Mouse (Mus musculus) MEL (cell line): ENCODE results near the gene Igsf9b. TPM values are rescaled to one million over a fixed set of nuclear protein-coding genes. Genes with fewer than 3 reads are reported as not detected.

Source experiments
- DNase-seq: peaks from one replicate; pipeline ENCODE4 v3.0.0; 2011; ENCODE audit warnings: low read depth, low spot score
- H3K27ac ChIP-seq: 2 replicates; pipeline ENCODE4 v1.5.1; 2012; ENCODE audit warnings: low read depth, mild to moderate bottlenecking, control low read depth, low read length, moderate library complexity; ENCODE audit not compliant: control insufficient read depth
- H3K27me3 ChIP-seq, 2 experiments: fragments of 150-350 bp in 1 of 2; sonication (generic) in 1 of 2; 2 replicates each; pipeline ENCODE4 v1.6.1; 2012; ENCODE audit warnings: low read length in 2 of 2, mild to moderate bottlenecking in 2 of 2, improper control_type of control experiment in 1 of 2, moderate library complexity in 1 of 2; ENCODE audit not compliant: insufficient read depth in 2 of 2, control insufficient read depth in 1 of 2
- H3K36me3 ChIP-seq, 2 experiments: 2 replicates each; pipeline ENCODE4 v1.6.1; 2012 to 2014; ENCODE audit warnings: low read length in 2 of 2, improper control_type of control experiment in 1 of 2, inconsistent platforms in 1 of 2, mild to moderate bottlenecking in 1 of 2; ENCODE audit not compliant: insufficient read depth in 2 of 2, control insufficient read depth in 1 of 2
- H3K4me1 ChIP-seq, 2 experiments: fragments of 150-350 bp in 1 of 2; sonication (generic) in 1 of 2; 2 replicates each; pipeline ENCODE4 v1.6.1; 2012; ENCODE audit warnings: low read length in 2 of 2, improper control_type of control experiment in 1 of 2, mild to moderate bottlenecking in 1 of 2; ENCODE audit not compliant: insufficient read depth in 2 of 2, control insufficient read depth in 1 of 2
- H3K4me3 ChIP-seq, 2 experiments: fragments of 150-350 bp in 1 of 2; sonication (generic) in 1 of 2; 2 replicates each; pipeline ENCODE4 v1.5.1; 2012; ENCODE audit warnings: low read depth in 2 of 2, low read length in 2 of 2, mild to moderate bottlenecking in 2 of 2, moderate library complexity in 2 of 2, control low read depth in 1 of 2, improper control_type of control experiment in 1 of 2; ENCODE audit not compliant: control insufficient read depth in 1 of 2, insufficient read depth in 1 of 2
- H3K79me2 ChIP-seq: 2 replicates; pipeline ENCODE4 v1.6.1; 2012; ENCODE audit warnings: mild to moderate bottlenecking, low read length, moderate library complexity; ENCODE audit not compliant: control insufficient read depth, poor library complexity, insufficient read depth
- H3K9ac ChIP-seq: 2 replicates; pipeline ENCODE4 v1.6.1; 2012; ENCODE audit warnings: low read depth, mild to moderate bottlenecking, control low read depth, low read length, moderate library complexity; ENCODE audit not compliant: control insufficient read depth, poor library complexity, severe bottlenecking
- H3K9me3 ChIP-seq: fragments of 150-350 bp; sonication (generic); replicated peaks from 2 replicates; pipeline ENCODE4 v1.6.1; 2012; ENCODE audit warnings: mild to moderate bottlenecking, low read length, improper control_type of control experiment, moderate library complexity; ENCODE audit not compliant: insufficient read depth
- BHLHE40 ChIP-seq: IDR thresholded peaks from 2 replicates; pipeline ENCODE4 v1.6.1; 2012; ENCODE audit warnings: low read depth, mild to moderate bottlenecking, inconsistent platforms, low read length, improper control_type of control experiment, borderline replicate concordance
- CHD1 ChIP-seq: IDR thresholded peaks from 2 replicates; pipeline ENCODE4 v1.6.1; 2012; ENCODE audit warnings: low read depth, mild to moderate bottlenecking, inconsistent platforms, low read length, improper control_type of control experiment
- CHD2 ChIP-seq: IDR thresholded peaks from 2 replicates; pipeline ENCODE4 v1.6.1; 2011; ENCODE audit warnings: low read length, improper control_type of control experiment
- E2F4 ChIP-seq: IDR thresholded peaks from 2 replicates; pipeline ENCODE4 v1.6.1; 2011; ENCODE audit warnings: low read depth, low read length, improper control_type of control experiment, borderline replicate concordance
- ELF1 ChIP-seq: IDR thresholded peaks from 2 replicates; pipeline ENCODE4 v1.6.1; 2014; ENCODE audit warnings: low read depth, mild to moderate bottlenecking, inconsistent platforms, low read length, improper control_type of control experiment, moderate library complexity
- ETS1 ChIP-seq: IDR thresholded peaks from 2 replicates; pipeline ENCODE4 v1.6.1; 2012; ENCODE audit warnings: low read depth, mild to moderate bottlenecking, inconsistent platforms, low read length, improper control_type of control experiment, moderate library complexity
- HCFC1 ChIP-seq: IDR thresholded peaks from 2 replicates; pipeline ENCODE4 v1.6.1; 2012; ENCODE audit warnings: low read depth, mild to moderate bottlenecking, inconsistent platforms, low read length, improper control_type of control experiment, moderate library complexity
- JUND ChIP-seq: IDR thresholded peaks from 2 replicates; pipeline ENCODE4 v1.6.1; 2011; ENCODE audit warnings: low read depth, mild to moderate bottlenecking, improper control_type of control experiment, low read length
- MAFK ChIP-seq: IDR thresholded peaks from 2 replicates; pipeline ENCODE4 v1.6.1; 2011; ENCODE audit warnings: low read depth, mild to moderate bottlenecking, low read length, improper control_type of control experiment, borderline replicate concordance
- MAX ChIP-seq: IDR thresholded peaks from 2 replicates; pipeline ENCODE4 v1.6.1; 2011; ENCODE audit warnings: low read length, improper control_type of control experiment
- MAZ ChIP-seq: IDR thresholded peaks from 2 replicates; pipeline ENCODE4 v1.6.1; 2012; ENCODE audit warnings: low read depth, mild to moderate bottlenecking, inconsistent platforms, low read length, improper control_type of control experiment
- MEF2A ChIP-seq: IDR thresholded peaks from 2 replicates; pipeline ENCODE4 v1.6.1; 2014; ENCODE audit warnings: low read depth, mild to moderate bottlenecking, inconsistent platforms, low read length, improper control_type of control experiment; ENCODE audit not compliant: poor library complexity, insufficient replicate concordance, severe bottlenecking; ENCODE audit errors: extremely low read depth
- MXI1 ChIP-seq: IDR thresholded peaks from 2 replicates; pipeline ENCODE4 v1.6.1; 2011; ENCODE audit warnings: mild to moderate bottlenecking, low read depth, low read length, improper control_type of control experiment
- MYB ChIP-seq: IDR thresholded peaks from 2 replicates; pipeline ENCODE4 v1.6.1; 2011; ENCODE audit warnings: mild to moderate bottlenecking, low read depth, low read length, improper control_type of control experiment
- MYC ChIP-seq: IDR thresholded peaks from 2 replicates; pipeline ENCODE4 v1.6.1; 2011; ENCODE audit warnings: low read depth, mild to moderate bottlenecking, low read length, improper control_type of control experiment, moderate library complexity
- NELFE ChIP-seq: IDR thresholded peaks from 2 replicates; pipeline ENCODE4 v1.6.1; 2011; ENCODE audit warnings: low read depth, low read length, improper control_type of control experiment
- NRF1 ChIP-seq: IDR thresholded peaks from 2 replicates; pipeline ENCODE4 v1.6.1; 2014; ENCODE audit warnings: low read depth, mild to moderate bottlenecking, inconsistent platforms, low read length, improper control_type of control experiment, moderate library complexity; ENCODE audit not compliant: poor library complexity, insufficient read depth, severe bottlenecking
- POLR2A ChIP-seq, 2 experiments: IDR thresholded peaks; 2 replicates each; pipeline ENCODE4 v1.6.1; 2011 to 2012; ENCODE audit warnings: low read length in 2 of 2, mild to moderate bottlenecking in 2 of 2, control low read depth in 1 of 2, improper control_type of control experiment in 1 of 2, low read depth in 1 of 2, moderate library complexity in 1 of 2; ENCODE audit not compliant: control insufficient read depth in 1 of 2, insufficient read depth in 1 of 2, poor library complexity in 1 of 2
- POLR2AphosphoS2 ChIP-seq: IDR thresholded peaks from 2 replicates; pipeline ENCODE4 v1.6.1; 2011; ENCODE audit warnings: low read length, improper control_type of control experiment
- POLR2AphosphoS5 ChIP-seq: IDR thresholded peaks from 2 replicates; pipeline ENCODE4 v1.6.1; 2012; ENCODE audit warnings: low read depth, borderline replicate concordance, mild to moderate bottlenecking, inconsistent platforms, low read length, moderate library complexity, mixed read lengths
- RCOR1 ChIP-seq: IDR thresholded peaks from 2 replicates; pipeline ENCODE4 v1.6.1; 2012; ENCODE audit warnings: low read depth, mild to moderate bottlenecking, inconsistent platforms, low read length, improper control_type of control experiment
- SMC3 ChIP-seq: IDR thresholded peaks from 2 replicates; pipeline ENCODE4 v1.6.1; 2011; ENCODE audit warnings: low read depth, low read length, improper control_type of control experiment
- TAL1 ChIP-seq: IDR thresholded peaks from 2 replicates; pipeline ENCODE4 v1.6.1; 2012; ENCODE audit warnings: mild to moderate bottlenecking, inconsistent platforms, low read length, moderate library complexity, mixed read lengths
- TCF12 ChIP-seq: IDR thresholded peaks from 2 replicates; pipeline ENCODE4 v1.6.1; 2014; ENCODE audit warnings: low read depth, mild to moderate bottlenecking, inconsistent platforms, low read length, improper control_type of control experiment, moderate library complexity
- UBTF ChIP-seq: IDR thresholded peaks from 2 replicates; pipeline ENCODE4 v1.6.1; 2012; ENCODE audit warnings: low read depth, mild to moderate bottlenecking, inconsistent platforms, low read length, improper control_type of control experiment, moderate library complexity, borderline replicate concordance; ENCODE audit not compliant: insufficient read depth
- USF1 ChIP-seq: IDR thresholded peaks from 2 replicates; pipeline ENCODE4 v1.6.1; 2014; ENCODE audit warnings: low read depth, mild to moderate bottlenecking, inconsistent platforms, low read length, improper control_type of control experiment, moderate library complexity
- USF2 ChIP-seq, 2 experiments: IDR thresholded peaks; 2 replicates each; pipeline ENCODE4 v1.6.1; 2011 to 2012; ENCODE audit warnings: improper control_type of control experiment in 2 of 2, low read length in 2 of 2, borderline replicate concordance in 1 of 2, inconsistent platforms in 1 of 2, low read depth in 1 of 2, mild to moderate bottlenecking in 1 of 2; ENCODE audit not compliant: insufficient read depth in 1 of 2
- ZKSCAN1 ChIP-seq: IDR thresholded peaks from 2 replicates; pipeline ENCODE4 v1.6.1; 2012; ENCODE audit warnings: low read depth, mild to moderate bottlenecking, inconsistent platforms, low read length, improper control_type of control experiment, moderate library complexity
- ZMIZ1 ChIP-seq: IDR thresholded peaks from 2 replicates; pipeline ENCODE4 v1.6.1; 2012; ENCODE audit warnings: low read depth, mild to moderate bottlenecking, inconsistent platforms, low read length, improper control_type of control experiment, moderate library complexity
- ZNF384 ChIP-seq: IDR thresholded peaks from 2 replicates; pipeline ENCODE4 v1.6.1; 2012; ENCODE audit warnings: low read depth, mild to moderate bottlenecking, inconsistent platforms, low read length, improper control_type of control experiment
- polyA plus RNA-seq, 2 experiments: library from polyadenylated mRNA; stranded (reverse) in 1 of 2; unstranded in 1 of 2; fragments of >175 nt in 1 of 2; fragments of >200 nt in 1 of 2; gene quantifications; 2 replicates each; pipeline versions ENCODE4 v1.2.1 to v1.2.4; 2012; ENCODE audit warnings: low replicate concordance in 2 of 2, low read depth in 1 of 2; ENCODE audit not compliant: insufficient read length in 2 of 2, insufficient read depth in 1 of 2, missing spikeins in 1 of 2
- total RNA-seq: library from RNA; depleted of rRNA; stranded (reverse); fragments of 300-350 nt; gene quantifications from 2 replicates; pipeline ENCODE4 v1.2.3, GENCODE M21; 2012

Igsf9b gene
- total and polyA plus RNA-seq, 3 experiments, result not detected

- Histone ChIP-seq H3K36me3 (no peaks in the 10 kb centered on the region), H3K9ac (no peak overlapping the region), H3K9me3 (no peaks in the 10 kb centered on the region), H3K27ac (no peak overlapping the region), H3K27me3 (no peaks in the 10 kb centered on the region), H3K4me3 (no peak overlapping the region), H3K4me1 (no peaks in the 10 kb centered on the region), H3K79me2 (no peaks in the 10 kb centered on the region)
- DNase-seq, result no peak
- TF ChIP-seq USF1 (no peak), MAFK (no peak), ELF1 (no peak), TCF12 (no peak), USF2 (IDR thresholded peaks at IDR 0.05; ENCODE audit: borderline replicate concordance in 1 of 2, insufficient read depth in 1 of 2, low read depth in 1 of 2, low read length in 2 of 2) (no peak), CHD2 (no peak), MEF2A (no peak), NELFE (no peak), POLR2AphosphoS5 (no peak)
Measured at GRCm38 (mm10) chr9:27268493-27268892, 30.5 kb upstream of the Igsf9b start.

- DNase-seq, result no peak
- no peak overlapping the region for H3K9ac ChIP-seq
Measured at GRCm38 (mm10) chr9:27269322-27269721, 29.7 kb upstream of the Igsf9b start.

GRCm38 (mm10) chr9:27269904-27270303 lies 29.1 kb upstream of the Igsf9b start:
- Histone ChIP-seq H3K27ac (no peak overlapping the region), H3K4me3 (no peak overlapping the region), H3K79me2 (no peaks in the 10 kb centered on the region), H3K9me3 (no peaks in the 10 kb centered on the region), H3K36me3 (no peaks in the 10 kb centered on the region), H3K4me1 (no peaks in the 10 kb centered on the region), H3K27me3 (no peaks in the 10 kb centered on the region), H3K9ac (no peak overlapping the region)
- DNase-seq, result no peak
- no peak for TF ChIP-seq MXI1
- no peak for TF ChIP-seq POLR2A (IDR thresholded peaks at IDR 0.05; ENCODE audit: control insufficient read depth in 1 of 2, insufficient read depth in 1 of 2, low read depth in 1 of 2, low read length in 2 of 2, poor library complexity in 1 of 2)
- no peak for TF ChIP-seq RCOR1
- no peak for TF ChIP-seq E2F4
- no peak for TF ChIP-seq TCF12
- no peak for TF ChIP-seq JUND
- no peak for TF ChIP-seq UBTF
- no peak for TF ChIP-seq MYB
- TF ChIP-seq CHD1, result no peak
- TF ChIP-seq ELF1, result no peak
- TF ChIP-seq MEF2A, result no peak
- no peak for TF ChIP-seq ZNF384
- no peak for TF ChIP-seq NELFE
- no peak for TF ChIP-seq BHLHE40
- TF ChIP-seq POLR2AphosphoS2, result no peak
- no peak for TF ChIP-seq ETS1

More at GRCm38 (mm10) chr9:27269322-27269721, 29.7 kb upstream of the Igsf9b start:
- Histone ChIP-seq H3K4me3 (no peak overlapping the region), H3K9me3 (no peaks in the 10 kb centered on the region), H3K79me2 (no peaks in the 10 kb centered on the region), H3K27ac (no peak overlapping the region), H3K36me3 (no peaks in the 10 kb centered on the region), H3K4me1 (no peaks in the 10 kb centered on the region), H3K27me3 (no peaks in the 10 kb centered on the region)
- TF ChIP-seq ZKSCAN1 (no peak), TAL1 (no peak), NRF1 (no peak), ZMIZ1 (no peak), HCFC1 (no peak), JUND (no peak), MYC (no peak), MAX (no peak), CHD2 (no peak), RCOR1 (no peak), MAZ (no peak), SMC3 (no peak), MAFK (no peak)
